In the genomic region with DNA sequence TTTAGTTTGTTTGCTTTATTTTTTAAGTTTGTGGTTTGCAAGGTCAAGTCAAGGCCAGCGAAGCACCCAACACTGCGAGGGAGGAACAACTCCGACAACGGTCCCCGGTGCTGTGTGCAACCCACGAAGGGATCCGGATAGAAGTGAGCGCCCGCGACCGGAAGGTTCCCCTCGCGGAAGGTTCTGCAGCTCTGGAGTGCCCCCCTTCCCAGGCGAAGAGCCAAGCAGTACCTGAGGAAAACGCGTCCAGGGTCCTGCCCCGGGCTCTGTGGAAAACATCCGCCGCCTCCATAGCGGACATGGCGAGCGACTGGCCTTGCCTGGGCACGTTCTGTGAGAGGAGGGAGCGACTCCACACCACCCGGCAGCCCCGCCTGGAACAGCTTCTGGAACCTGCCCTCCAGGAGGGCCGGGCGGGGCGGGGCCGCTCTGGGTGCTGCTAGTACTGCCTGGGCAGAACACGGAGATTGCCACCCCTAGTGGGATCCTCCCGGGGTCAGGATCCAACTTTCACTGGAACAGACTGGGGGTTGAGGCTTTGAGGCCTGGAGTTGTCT, we compare ENCODE assay signal across 8 mouse cellular contexts. TPM values are rescaled to one million over a fixed set of nuclear protein-coding genes. Genes with fewer than 3 reads are reported as not detected.
DNase-seq lines count a peak whose midpoint lies in the region; ATAC-seq and TF ChIP-seq lines count a peak whose summit lies in the region.

Gene Cpped1, minus strand, starts transcription at position 411 of the 557 bp plus-strand sequence.

- no peaks in the 10 kb centered on the region for H3K36me3 ChIP-seq in embryonic facial prominence, embryonic 15.5 days
- H3K36me3 ChIP-seq in kidney, embryonic 14.5 days (ENCODE audit: control insufficient read depth, insufficient read depth, low read length): no peaks in the 10 kb centered on the region; the same call in 1 of the 2 replicates
- H3K36me3 ChIP-seq in limb, embryonic 15.5 days: no peaks in the 10 kb centered on the region

- peak; percentile 77 for TF ChIP-seq POLR2A in bone marrow, adult 2 months (IDR thresholded peaks at IDR 0.05; ENCODE audit: borderline replicate concordance, control insufficient read depth, low read depth, low read length)

- no peak for TF ChIP-seq CTCF in bone marrow, adult 2 months (IDR thresholded peaks at IDR 0.05; ENCODE audit: control insufficient read depth, insufficient read depth, low read length)

- ATAC-seq in embryonic facial prominence, embryonic 15.5 days (ENCODE audit: insufficient number of reproducible peaks, low FRiP score, low TSS enrichment, low read depth): peak; percentile 95
- ATAC-seq in kidney, embryonic 14.5 days (ENCODE audit: low FRiP score, low TSS enrichment): peak; percentile 98
- ATAC-seq in limb, embryonic 15.5 days (ENCODE audit: insufficient number of reproducible peaks, low FRiP score, low TSS enrichment, low read depth): peak; percentile 91

- H3K27me3 ChIP-seq in embryonic facial prominence, embryonic 15.5 days: no peaks in the 10 kb centered on the region
- no peaks in the 10 kb centered on the region for H3K27me3 ChIP-seq in kidney, embryonic 14.5 days (ENCODE audit: control insufficient read depth, insufficient read depth, low read length)
- H3K27me3 ChIP-seq in limb, embryonic 15.5 days: 0 out of 2 replicates have a peak, but pooled peaks cover under 1% of the 10 kb centered on the region

- no peaks in the 10 kb centered on the region for H3K9me3 ChIP-seq in embryonic facial prominence, embryonic 15.5 days (replicated peaks)
- H3K9me3 ChIP-seq in kidney, embryonic 14.5 days (ENCODE audit: control insufficient read depth, low read length): no peaks in the 10 kb centered on the region
- H3K9me3 ChIP-seq in limb, embryonic 15.5 days: no peaks in the 10 kb centered on the region

- WGBS in bone marrow, adult 2 months: 0% methylated on average over 32 of the region's 32 CpGs
- under 1% methylated on average over 32 of the region's 32 CpGs for WGBS in embryonic facial prominence, embryonic 15.5 days
- under 1% methylated on average over 32 of the region's 32 CpGs for WGBS in kidney, embryonic 14.5 days
- WGBS in limb, embryonic 15.5 days: under 1% methylated on average over 29 of the region's 32 CpGs

- peak within 1 kb of the TSS; percentile 58 for H3K9ac ChIP-seq in embryonic facial prominence, embryonic 15.5 days
- H3K9ac ChIP-seq in kidney, embryonic 14.5 days (ENCODE audit: low read depth, low read length): peak within 1 kb of the TSS; percentile 70
- peak within 1 kb of the TSS; percentile 60 for H3K9ac ChIP-seq in limb, embryonic 15.5 days

- peak within 1 kb of the TSS; percentile 62 for H3K4me2 ChIP-seq in embryonic facial prominence, embryonic 15.5 days (replicated peaks)
- peak within 1 kb of the TSS; percentile 65 for H3K4me2 ChIP-seq in kidney, embryonic 14.5 days (replicated peaks; ENCODE audit: low read depth, low read length)
- peak within 1 kb of the TSS; percentile 70 for H3K4me2 ChIP-seq in limb, embryonic 15.5 days

- H3K4me1 ChIP-seq in bone marrow, adult 2 months (ENCODE audit: control insufficient read depth, insufficient read depth, low read length): no peaks in the 10 kb centered on the region; the same call in 1 of the 2 replicates
- H3K4me1 ChIP-seq in embryonic facial prominence, embryonic 15.5 days: peaks cover 10% of the 10 kb centered on the region
- H3K4me1 ChIP-seq in kidney, embryonic 14.5 days (ENCODE audit: control insufficient read depth, insufficient read depth, low read length): peaks cover 8% of the 10 kb centered on the region; the same call in 1 of the 2 replicates
- peaks cover 9% of the 10 kb centered on the region for H3K4me1 ChIP-seq in limb, embryonic 15.5 days

- H3K27ac ChIP-seq in bone marrow, adult 2 months (ENCODE audit: control insufficient read depth, insufficient read depth, low read depth, low read length, poor library complexity): peak within 1 kb of the TSS; percentile 72
- peak within 1 kb of the TSS; percentile 90 for H3K27ac ChIP-seq in embryonic facial prominence, embryonic 15.5 days (replicated peaks)
- H3K27ac ChIP-seq in kidney, embryonic 14.5 days (ENCODE audit: low read depth, low read length): peak within 1 kb of the TSS; percentile 57
- peak within 1 kb of the TSS; percentile 86 for H3K27ac ChIP-seq in limb, embryonic 15.5 days

- peak; percentile 91 for DNase-seq in 416B (ENCODE audit: low read depth)
- peak; percentile 87 for DNase-seq in heart, adult 8-10 months (ENCODE audit: low spot score)
- DNase-seq in monocyte, adult 2 months (ENCODE audit: low read depth in 1 of 2, low spot score in 2 of 2): peak; percentile 59 to 81
- DNase-seq in spleen, postnatal 36 days (ENCODE audit: low spot score in 2 of 2): peak; percentile 79 to 80

- peak within 1 kb of the TSS; percentile 88 for H3K4me3 ChIP-seq in bone marrow, adult 2 months (replicated peaks; ENCODE audit: control insufficient read depth, low read depth, low read length)
- peak within 1 kb of the TSS; percentile 75 for H3K4me3 ChIP-seq in embryonic facial prominence, embryonic 15.5 days (replicated peaks)
- H3K4me3 ChIP-seq in kidney, embryonic 14.5 days (ENCODE audit: low read length): peak within 1 kb of the TSS; percentile 64
- H3K4me3 ChIP-seq in limb, embryonic 15.5 days: peak within 1 kb of the TSS; percentile 60

RNA-seq across cellular contexts. Expression of gene Cpped1, which starts in this region (rescaled TPM):
- polyA plus RNA-seq in bone marrow, adult 2 months (2011; ENCODE audit: insufficient read depth, insufficient read length, low replicate concordance, missing spikeins): 4.9 and 6.7 TPM in 2 replicates
- polyA plus RNA-seq in embryonic facial prominence, embryonic 15.5 days (2015; fragmentation: Nextera tagmentation; extraction: Ambion mirVana): 23.7 and 26.3 TPM in 2 replicates
- 10 to 100 TPM; 52.8 to 61.2 (median 58.2) TPM for total RNA-seq in heart, adult 8-10 months (2022)
- 23.3 and 37.3 TPM in 2 replicates for polyA plus RNA-seq in kidney, embryonic 14.5 days (2014; fragmentation: Nextera tagmentation; extraction: Ambion mirVana)
- polyA plus RNA-seq in limb, embryonic 15.5 days (2015; fragmentation: Nextera tagmentation; extraction: Ambion mirVana): 18.8 and 21.8 TPM in 2 replicates

Comparison
In these comparisons a context has a peak if more than half of its experiments do, and no peak if none do; other contexts are left out.
1. Peak in every context shown above with its lines: DNase-seq, ATAC-seq, H3K4me3 ChIP-seq and H3K27ac ChIP-seq.